Mouse (Mus musculus): Measurements from ENCODE around the gene Gm5142. TPM values are rescaled to one million over a fixed set of nuclear protein-coding genes. Genes with fewer than 3 reads are reported as not detected.

Gm5142 gene
- polyA plus RNA-seq, 1 experiment from 2014 or later, result not detected

GRCm38 (mm10) chr14:59200711-59201603 lies 22.4 kb upstream of the Gm5142 start, which contains the start of gene Rcbtb1:
TSS of gene Rcbtb1 (plus strand) at chr14:59201209.
- ATAC-seq (replicated peaks; ENCODE audit: low FRiP score), result peak; percentile 97
- Histone ChIP-seq H3K4me2 (ENCODE audit: low read depth, low read length, severe bottlenecking) (peak within 1 kb of the TSS; percentile 74), H3K9ac (ENCODE audit: low read length) (peak within 1 kb of the TSS; percentile 97), H3K9me3 (ENCODE audit: control insufficient read depth, low read length) (no peaks in the 10 kb centered on the region), H3K27me3 (ENCODE audit: control insufficient read depth, insufficient read depth, low read length) (no peaks in the 10 kb centered on the region), H3K27ac (ENCODE audit: low read depth, low read length) (peak within 1 kb of the TSS; percentile 97), H3K4me1 (replicated peaks; ENCODE audit: control insufficient read depth, insufficient read depth, low read length) (peaks cover 8% of the 10 kb centered on the region; the same call in 1 of the 2 replicates), H3K4me3 (ENCODE audit: low read depth, low read length) (peak within 1 kb of the TSS; percentile 80), H3K36me3 (ENCODE audit: control insufficient read depth, insufficient read depth, low read length) (no peaks in the 10 kb centered on the region)
- WGBS, result under 1% methylated on average over 84 of the region's 96 CpGs
- DNase-seq (ENCODE audit: low spot score), result peak; percentile 97

GRCm38 (mm10) chr14:59186121-59186520 lies 7.6 kb upstream of the Gm5142 start:
- H3K4me2 ChIP-seq (ENCODE audit: low read depth, low read length, severe bottlenecking), result no peak overlapping the region
- WGBS, result 88% methylated on average over 2 of the region's 2 CpGs
- no peak for DNase-seq (ENCODE audit: low spot score)
- H3K9ac ChIP-seq (ENCODE audit: low read length), result no peak overlapping the region
- H3K4me1 ChIP-seq (replicated peaks; ENCODE audit: control insufficient read depth, insufficient read depth, low read length), result no peaks in the 10 kb centered on the region
- ATAC-seq (replicated peaks; ENCODE audit: low FRiP score), result no peak
- no peaks in the 10 kb centered on the region for H3K36me3 ChIP-seq (ENCODE audit: control insufficient read depth, insufficient read depth, low read length)
- no peak overlapping the region for H3K27ac ChIP-seq (ENCODE audit: low read depth, low read length)
- H3K4me3 ChIP-seq (ENCODE audit: low read depth, low read length), result no peak overlapping the region
- no peaks in the 10 kb centered on the region for H3K27me3 ChIP-seq (ENCODE audit: control insufficient read depth, insufficient read depth, low read length)
- H3K9me3 ChIP-seq (ENCODE audit: control insufficient read depth, low read length), result no peaks in the 10 kb centered on the region

- no peaks in the 10 kb centered on the region for H3K4me1 ChIP-seq (replicated peaks; ENCODE audit: control insufficient read depth, insufficient read depth, low read length)
- no peak for ATAC-seq (replicated peaks; ENCODE audit: low FRiP score)
Observed at GRCm38 (mm10) chr14:59185514-59185913, 7.0 kb upstream of the Gm5142 start.

GRCm38 (mm10) chr14:59182732-59183131 lies 4.2 kb upstream of the Gm5142 start:
- H3K27ac ChIP-seq (ENCODE audit: low read depth, low read length), result no peak overlapping the region
- ATAC-seq (replicated peaks; ENCODE audit: low FRiP score), result no peak
- H3K9me3 ChIP-seq (ENCODE audit: control insufficient read depth, low read length), result no peaks in the 10 kb centered on the region
- no peak for DNase-seq (ENCODE audit: low spot score)
- no peak overlapping the region for H3K9ac ChIP-seq (ENCODE audit: low read length)
- no peaks in the 10 kb centered on the region for H3K27me3 ChIP-seq (ENCODE audit: control insufficient read depth, insufficient read depth, low read length)
- no peak overlapping the region for H3K4me2 ChIP-seq (ENCODE audit: low read depth, low read length, severe bottlenecking)
- H3K36me3 ChIP-seq (ENCODE audit: control insufficient read depth, insufficient read depth, low read length), result no peaks in the 10 kb centered on the region
- WGBS, result 84% methylated on average over 2 of the region's 2 CpGs
- H3K4me1 ChIP-seq (replicated peaks; ENCODE audit: control insufficient read depth, insufficient read depth, low read length), result no peaks in the 10 kb centered on the region
- no peak overlapping the region for H3K4me3 ChIP-seq (ENCODE audit: low read depth, low read length)

More at GRCm38 (mm10) chr14:59185514-59185913, 7.0 kb upstream of the Gm5142 start:
- H3K9ac ChIP-seq (ENCODE audit: low read length), result no peak overlapping the region
- H3K27ac ChIP-seq (ENCODE audit: low read depth, low read length), result no peak overlapping the region
- no peak overlapping the region for H3K4me3 ChIP-seq (ENCODE audit: low read depth, low read length)
- DNase-seq (ENCODE audit: low spot score), result no peak
- no peaks in the 10 kb centered on the region for H3K36me3 ChIP-seq (ENCODE audit: control insufficient read depth, insufficient read depth, low read length)
- H3K4me2 ChIP-seq (ENCODE audit: low read depth, low read length, severe bottlenecking), result no peak overlapping the region
- no peaks in the 10 kb centered on the region for H3K9me3 ChIP-seq (ENCODE audit: control insufficient read depth, low read length)
- H3K27me3 ChIP-seq (ENCODE audit: control insufficient read depth, insufficient read depth, low read length), result no peaks in the 10 kb centered on the region

- H3K4me1 ChIP-seq (replicated peaks; ENCODE audit: control insufficient read depth, insufficient read depth, low read length), result no peaks in the 10 kb centered on the region
- H3K9ac ChIP-seq (ENCODE audit: low read length), result no peak overlapping the region
- H3K4me3 ChIP-seq (ENCODE audit: low read depth, low read length), result no peak overlapping the region
- no peaks in the 10 kb centered on the region for H3K36me3 ChIP-seq (ENCODE audit: control insufficient read depth, insufficient read depth, low read length)
- H3K9me3 ChIP-seq (ENCODE audit: control insufficient read depth, low read length), result no peaks in the 10 kb centered on the region
- H3K27me3 ChIP-seq (ENCODE audit: control insufficient read depth, insufficient read depth, low read length), result no peaks in the 10 kb centered on the region
- no peak for DNase-seq (ENCODE audit: low spot score)
- 83% methylated on average over 3 of the region's 3 CpGs for WGBS
- no peak overlapping the region for H3K4me2 ChIP-seq (ENCODE audit: low read depth, low read length, severe bottlenecking)
- H3K27ac ChIP-seq (ENCODE audit: low read depth, low read length), result no peak overlapping the region
- no peak for ATAC-seq (replicated peaks; ENCODE audit: low FRiP score)
Observed at GRCm38 (mm10) chr14:59157016-59157698, 21.4 kb downstream of the Gm5142 start.

- ATAC-seq (replicated peaks; ENCODE audit: low FRiP score) (no peak), DNase-seq (ENCODE audit: low spot score) (no peak)
- 85% methylated on average over 2 of the region's 2 CpGs for WGBS
- no peaks in the 10 kb centered on the region for H3K4me1 ChIP-seq (replicated peaks; ENCODE audit: control insufficient read depth, insufficient read depth, low read length)
- no peak overlapping the region for H3K27ac ChIP-seq (ENCODE audit: low read depth, low read length)
- no peak overlapping the region for H3K4me3 ChIP-seq (ENCODE audit: low read depth, low read length)
- no peak overlapping the region for H3K9ac ChIP-seq (ENCODE audit: low read length)
- H3K36me3 ChIP-seq (ENCODE audit: control insufficient read depth, insufficient read depth, low read length), result no peaks in the 10 kb centered on the region
- H3K27me3 ChIP-seq (ENCODE audit: control insufficient read depth, insufficient read depth, low read length), result no peaks in the 10 kb centered on the region
- H3K4me2 ChIP-seq (ENCODE audit: low read depth, low read length, severe bottlenecking), result no peak overlapping the region
- no peaks in the 10 kb centered on the region for H3K9me3 ChIP-seq (ENCODE audit: control insufficient read depth, low read length)
Observed at GRCm38 (mm10) chr14:59155589-59155988, 23.0 kb downstream of the Gm5142 start.

GRCm38 (mm10) chr14:59142793-59143192 lies 35.8 kb downstream of the Gm5142 start, which contains the start of gene 1700129C05Rik:
TSS of gene 1700129C05Rik (minus strand) at chr14:59142893.
- no peaks in the 10 kb centered on the region for H3K4me1 ChIP-seq (replicated peaks; ENCODE audit: control insufficient read depth, insufficient read depth, low read length)
- no peaks in the 10 kb centered on the region for H3K27me3 ChIP-seq (ENCODE audit: control insufficient read depth, insufficient read depth, low read length)
- ATAC-seq (replicated peaks; ENCODE audit: low FRiP score) (no peak), DNase-seq (ENCODE audit: low spot score) (no peak)
- H3K9me3 ChIP-seq (ENCODE audit: control insufficient read depth, low read length), result no peaks in the 10 kb centered on the region
- no peak within 1 kb of the TSS for H3K9ac ChIP-seq (ENCODE audit: low read length)
- WGBS, result 90% methylated on average over 4 of the region's 4 CpGs
- H3K27ac ChIP-seq (ENCODE audit: low read depth, low read length), result no peak within 1 kb of the TSS
- no peak within 1 kb of the TSS for H3K4me3 ChIP-seq (ENCODE audit: low read depth, low read length)
- no peak within 1 kb of the TSS for H3K4me2 ChIP-seq (ENCODE audit: low read depth, low read length, severe bottlenecking)
- H3K36me3 ChIP-seq (ENCODE audit: control insufficient read depth, insufficient read depth, low read length), result no peaks in the 10 kb centered on the region

- ATAC-seq (replicated peaks; ENCODE audit: low FRiP score) (no peak), DNase-seq (ENCODE audit: low spot score) (no peak)
- WGBS, result 5% methylated on average over 2 of the region's 2 CpGs
- no peak overlapping the region for H3K9ac ChIP-seq (ENCODE audit: low read length)
- H3K4me3 ChIP-seq (ENCODE audit: low read depth, low read length), result no peak overlapping the region
- H3K27ac ChIP-seq (ENCODE audit: low read depth, low read length), result no peak overlapping the region
- no peaks in the 10 kb centered on the region for H3K4me1 ChIP-seq (replicated peaks; ENCODE audit: control insufficient read depth, insufficient read depth, low read length)
- H3K4me2 ChIP-seq (ENCODE audit: low read depth, low read length, severe bottlenecking), result no peak overlapping the region
- H3K36me3 ChIP-seq (ENCODE audit: control insufficient read depth, insufficient read depth, low read length), result no peaks in the 10 kb centered on the region
- H3K27me3 ChIP-seq (ENCODE audit: control insufficient read depth, insufficient read depth, low read length), result no peaks in the 10 kb centered on the region
- no peaks in the 10 kb centered on the region for H3K9me3 ChIP-seq (ENCODE audit: control insufficient read depth, low read length)
Observed at GRCm38 (mm10) chr14:59114281-59114680, 64.3 kb downstream of the Gm5142 start.
